Mouse (Mus musculus): Measurements from ENCODE around the gene Bmp3.

DNA sequence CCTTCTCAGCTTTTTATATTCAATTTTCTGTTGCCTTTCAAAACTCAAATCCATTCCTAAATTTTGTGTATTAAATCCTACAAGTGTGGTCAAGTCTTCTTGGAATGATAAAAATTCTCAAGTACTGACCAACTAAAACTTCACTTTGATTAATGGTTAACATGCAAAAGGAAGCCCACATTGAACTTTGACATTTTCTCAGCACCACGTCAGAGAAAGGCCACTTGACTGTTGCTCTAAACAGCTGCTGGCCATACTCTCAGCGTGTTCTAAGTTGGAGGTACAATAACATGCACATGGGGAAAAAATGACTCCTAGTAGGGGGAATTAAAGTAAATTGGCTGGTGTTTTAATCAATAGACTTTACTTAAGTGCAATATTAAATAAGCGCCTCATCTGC is 27.9 kb downstream of the Bmp3 start:
- TF ChIP-seq CTCF (IDR thresholded peaks at IDR 0.05; ENCODE audit: low read depth) (no peak), EP300 (optimal IDR thresholded peaks at IDR 0.05) (no peak)
